Mouse (Mus musculus): ENCODE results near the gene Rnase10.
A peak's percentile ranks its signal among the peaks of the same experiment; 100 is the strongest.
"Not testable (repeated sequence)": the region's sequence is repeated elsewhere in the genome, so short reads cannot be mapped to it uniquely, and the experiment has no call there.

Gene Rnase10

DNA sequence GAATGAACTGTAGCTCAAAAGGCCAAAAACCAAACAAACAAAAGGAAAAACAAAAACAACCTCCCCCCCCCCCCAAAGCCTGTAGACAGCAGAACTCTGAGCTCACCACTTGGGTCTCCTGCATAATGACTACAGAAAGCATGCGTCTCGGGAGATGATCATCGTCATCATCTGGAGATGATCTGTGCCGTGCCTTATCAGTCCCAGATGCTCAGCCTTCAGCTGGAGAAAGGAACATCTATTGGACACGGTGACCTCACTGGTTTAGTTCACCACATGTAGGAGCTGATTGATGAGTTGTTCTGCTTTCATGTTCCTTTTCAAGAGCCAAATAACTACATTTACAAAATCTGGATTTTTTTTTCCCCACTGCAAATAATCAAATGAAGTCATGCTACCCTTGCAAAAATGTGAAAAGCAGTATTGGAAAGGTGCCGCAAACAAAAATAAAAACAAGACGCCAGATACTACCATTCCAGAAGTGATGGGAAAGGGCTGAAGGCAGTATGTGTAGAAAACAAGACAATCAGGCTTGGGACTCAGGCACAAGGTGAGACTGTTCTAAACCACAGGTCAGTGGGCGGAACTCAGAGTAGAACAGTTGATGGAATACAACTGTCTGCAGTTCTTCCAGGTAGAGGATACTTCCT is at the start of gene Rnase10:
TSS of gene Rnase10 (plus strand) at position 600 of the 650 bp plus-strand sequence.
- DNase-seq (ENCODE audit: low read depth), result no peak

DNA sequence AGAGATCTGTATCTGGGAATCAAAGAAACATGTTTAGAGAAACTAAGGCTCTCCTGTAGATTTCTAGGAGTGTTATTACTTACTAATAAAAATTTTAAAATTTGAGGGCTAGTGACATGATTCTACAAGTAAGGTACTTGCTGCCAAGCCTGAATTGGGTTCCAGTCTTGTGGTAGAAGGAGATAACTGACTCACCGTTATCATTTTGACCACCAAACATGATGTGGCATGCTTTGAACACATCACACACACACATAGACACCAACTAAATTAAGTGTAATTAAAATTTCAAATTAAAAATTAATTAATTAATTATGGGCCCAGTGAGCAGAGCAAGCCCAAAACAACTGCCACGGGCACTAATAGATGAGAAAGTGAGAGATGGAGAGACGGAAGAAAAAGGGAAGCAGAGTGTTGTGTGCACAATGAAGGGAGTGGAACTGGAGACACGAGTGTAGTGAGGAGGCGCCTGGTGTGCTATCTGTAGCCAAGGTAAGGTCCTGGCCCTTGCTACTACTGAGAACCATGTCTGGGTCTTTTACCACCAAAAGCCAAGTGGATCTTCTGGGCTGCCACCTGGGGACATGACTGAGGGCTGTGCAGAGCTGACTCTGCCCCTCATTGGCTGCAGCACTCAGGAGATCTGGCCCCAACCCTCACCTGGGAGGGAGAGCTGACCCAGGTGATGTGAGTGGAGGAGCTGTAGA is 49.1 kb upstream of the Rnase10 start:
- not testable (repeated sequence) for DNase-seq (ENCODE audit: low read depth)

DNA sequence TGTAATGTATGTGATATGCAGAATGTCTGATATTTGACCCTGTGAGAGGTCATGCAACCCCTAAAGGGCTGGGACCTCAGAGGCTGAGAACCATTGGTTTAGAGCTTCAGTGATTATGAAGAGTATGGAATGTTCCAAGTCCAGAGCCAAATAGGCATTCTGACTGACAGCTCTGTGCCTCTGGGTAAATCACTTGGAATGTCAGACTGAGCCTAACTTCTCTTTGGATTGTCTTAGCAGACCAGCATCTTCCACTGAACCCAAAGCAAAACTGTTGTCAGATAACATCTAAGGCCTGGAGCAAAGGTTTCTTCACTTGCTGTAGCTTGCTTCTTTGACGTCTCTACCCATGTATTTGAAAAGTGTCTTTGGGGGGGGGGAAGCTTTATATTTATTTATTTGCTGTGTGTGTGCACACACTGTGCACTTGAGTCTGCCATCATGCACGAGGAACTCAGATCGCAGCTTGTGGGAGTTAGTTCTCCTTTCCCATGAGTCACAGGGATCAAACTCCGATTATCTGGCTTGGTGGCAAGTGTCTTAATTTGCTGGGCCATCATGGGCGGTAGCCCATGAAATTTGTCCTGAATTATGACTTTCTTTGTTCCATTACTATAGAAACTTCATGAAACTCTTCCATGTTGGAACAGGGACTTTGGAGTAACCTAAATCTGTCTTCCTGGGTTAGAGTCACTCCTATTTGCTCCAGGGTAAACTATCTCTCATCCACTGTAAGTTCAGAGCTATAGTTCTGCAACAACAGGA is 39.2 kb upstream of the Rnase10 start:
- DNase-seq (ENCODE audit: low read depth), result no peak

DNA sequence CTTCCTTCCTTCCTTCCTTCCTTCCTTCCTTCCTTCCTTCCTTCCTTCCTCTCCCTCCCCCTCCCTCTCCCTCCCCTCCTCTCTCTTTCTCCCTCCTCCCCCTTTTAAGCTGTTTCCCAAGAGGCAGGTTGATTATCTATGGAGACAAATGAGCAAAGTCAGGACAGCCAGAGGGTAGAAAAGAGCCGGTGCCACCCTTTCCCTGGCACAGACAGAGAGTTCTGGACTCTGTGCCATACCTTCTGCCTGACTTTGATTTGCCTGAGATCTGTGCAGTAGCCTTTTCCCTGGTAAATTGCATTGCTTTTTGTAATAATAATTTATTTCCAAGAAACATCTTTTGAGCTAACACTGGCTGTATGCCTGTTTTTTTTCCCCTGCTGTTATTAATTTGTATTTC is 38.5 kb upstream of the Rnase10 start:
- DNase-seq (ENCODE audit: low read depth), result no peak

DNA sequence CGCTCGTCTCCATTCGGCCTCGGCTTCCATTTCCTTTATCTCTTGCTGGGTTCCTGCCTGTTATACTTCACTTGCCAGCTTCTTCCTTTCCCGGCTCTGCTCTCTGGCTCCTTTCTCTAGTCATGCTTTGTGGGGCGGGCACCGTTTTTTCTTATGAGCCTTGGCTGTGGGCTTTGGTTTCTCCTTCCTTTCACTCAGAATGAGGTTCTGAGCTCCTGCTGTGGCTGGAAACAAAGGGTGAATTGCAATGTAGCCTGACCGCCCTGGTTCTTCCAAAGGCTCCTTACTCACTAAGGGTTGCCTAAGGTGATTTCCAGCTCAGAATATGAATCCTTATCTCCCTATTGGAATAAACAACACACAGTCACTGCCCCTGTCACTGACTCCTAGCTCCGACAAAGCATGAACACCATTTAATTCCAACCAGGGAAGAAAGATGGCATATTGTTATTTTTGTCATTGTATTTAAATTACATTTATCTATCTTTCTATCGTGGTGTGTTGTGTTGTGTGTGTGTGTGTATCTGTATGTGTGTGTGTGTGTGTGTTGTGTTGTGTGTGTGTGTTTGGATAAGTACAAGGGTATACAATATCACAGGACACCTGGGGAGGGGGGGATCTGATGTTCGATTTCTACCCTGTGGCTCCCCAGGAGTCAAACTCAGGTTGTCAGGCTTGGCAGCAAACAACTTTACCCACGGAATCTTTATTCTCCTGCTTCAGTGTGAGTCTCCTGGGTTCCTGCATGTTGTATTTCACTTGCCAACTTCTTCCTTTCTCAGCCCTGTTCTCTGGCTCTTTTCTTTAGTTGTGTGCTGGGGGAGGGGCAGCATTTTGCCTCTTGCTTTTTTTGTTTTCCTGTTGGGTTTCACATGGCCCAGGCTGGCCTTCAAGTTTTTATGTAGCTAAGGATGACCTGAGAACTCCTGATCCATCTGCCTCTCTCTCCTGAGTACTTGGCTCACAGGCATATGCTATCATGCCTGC is 37.7 kb upstream of the Rnase10 start:
- no peak for DNase-seq (ENCODE audit: low read depth)

DNA sequence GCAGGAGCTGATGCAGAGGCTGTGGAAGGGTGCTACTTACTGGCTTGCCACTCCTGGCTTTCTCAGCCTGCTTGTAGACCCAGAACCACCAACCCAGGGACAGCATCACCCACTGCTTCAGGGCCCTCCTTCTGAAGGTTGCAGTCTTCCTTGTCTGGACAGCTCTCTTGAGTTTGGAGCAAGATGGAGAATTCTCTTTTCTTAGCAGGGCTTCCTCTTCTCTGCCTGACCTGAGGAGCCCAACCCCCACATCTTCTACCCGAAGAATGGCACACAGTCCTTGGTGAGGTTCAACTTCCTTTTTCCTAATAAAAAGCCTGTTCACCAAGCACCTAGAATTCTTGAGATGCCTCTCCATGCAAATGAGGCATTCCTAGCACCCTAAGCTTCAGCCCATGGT is 36.7 kb upstream of the Rnase10 start:
- no peak for DNase-seq (ENCODE audit: low read depth)

DNA sequence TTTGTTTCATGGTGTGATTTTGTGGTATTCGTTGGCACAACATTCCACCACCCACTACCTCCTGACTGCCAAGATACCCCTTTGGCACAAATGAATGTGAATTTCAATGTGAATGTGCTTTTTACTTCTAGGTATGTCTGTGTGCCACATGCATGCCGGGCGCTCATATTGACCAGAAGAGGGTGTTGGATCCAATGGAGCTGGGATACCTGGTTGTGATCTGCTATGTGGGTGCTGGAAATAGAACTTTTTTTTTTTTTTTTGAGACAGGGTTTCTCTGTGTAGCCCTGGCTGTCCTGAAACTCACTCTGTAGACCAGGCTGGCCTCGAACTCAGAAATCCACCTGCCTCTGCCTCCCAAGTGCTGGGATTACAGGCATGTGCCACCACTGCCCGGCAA is 34.5 kb upstream of the Rnase10 start:
- not testable (repeated sequence) for DNase-seq (ENCODE audit: low read depth)

DNA sequence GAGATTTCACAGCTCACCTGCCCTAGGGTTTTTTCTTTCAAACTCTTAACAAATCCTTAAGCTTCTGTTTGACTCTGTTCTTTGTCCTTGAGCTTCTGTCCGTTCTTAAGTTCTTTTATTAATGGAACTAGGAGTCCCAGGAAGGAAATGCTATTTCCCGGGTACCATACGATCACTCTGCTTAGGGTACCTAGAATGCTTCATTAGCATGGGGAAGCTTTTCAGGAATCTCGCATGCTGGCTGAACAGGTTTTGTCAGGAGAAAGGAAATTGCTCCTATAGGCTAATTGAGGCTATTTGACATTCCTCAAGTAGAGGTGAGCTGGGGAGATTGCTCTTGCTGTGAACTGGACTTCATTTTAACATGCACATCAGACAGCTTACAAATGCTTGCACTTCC is 33.9 kb upstream of the Rnase10 start:
- no peak for DNase-seq (ENCODE audit: low read depth)

DNA sequence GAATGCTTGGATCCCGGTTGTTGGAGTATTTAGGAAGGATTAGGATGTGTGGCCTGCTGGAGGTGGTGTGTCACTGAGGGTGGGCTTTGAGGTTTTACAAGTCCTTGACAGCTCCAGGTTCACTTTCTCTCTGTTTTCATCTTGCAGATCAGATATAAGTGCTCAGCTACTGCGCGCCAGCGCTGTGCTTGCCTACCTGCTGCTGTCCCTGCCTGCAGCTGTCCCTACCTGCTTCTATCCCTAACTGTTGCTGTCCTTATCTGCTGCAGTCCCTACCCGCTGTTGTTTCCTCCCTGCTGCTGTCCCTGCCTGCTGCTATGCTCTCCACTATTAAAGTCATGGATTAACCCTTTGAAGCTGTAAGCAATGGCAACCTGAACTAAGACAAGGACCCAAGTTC is 32.5 kb upstream of the Rnase10 start:
- no peak for DNase-seq (ENCODE audit: low read depth)

DNA sequence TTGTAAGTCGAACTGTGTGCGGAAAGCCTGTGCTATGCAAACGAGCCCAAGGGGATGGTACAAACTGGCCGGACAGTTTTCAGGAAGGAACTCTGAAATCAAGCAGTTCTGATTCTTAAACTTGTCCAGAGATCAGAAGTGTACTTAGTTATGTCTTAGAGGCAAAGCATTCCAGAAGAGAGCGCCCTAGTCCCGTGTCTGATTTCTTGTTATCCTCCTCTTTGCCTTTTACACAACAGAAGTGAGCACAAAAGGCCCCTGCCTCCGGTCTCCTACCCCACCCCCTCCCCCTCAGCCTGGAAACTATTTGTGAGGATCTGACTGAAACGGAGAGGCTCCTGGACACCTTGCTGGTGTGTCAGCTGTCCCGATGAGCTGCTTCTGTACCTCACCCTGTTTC is 30.9 kb upstream of the Rnase10 start:
- DNase-seq (ENCODE audit: low read depth), result no peak

DNA sequence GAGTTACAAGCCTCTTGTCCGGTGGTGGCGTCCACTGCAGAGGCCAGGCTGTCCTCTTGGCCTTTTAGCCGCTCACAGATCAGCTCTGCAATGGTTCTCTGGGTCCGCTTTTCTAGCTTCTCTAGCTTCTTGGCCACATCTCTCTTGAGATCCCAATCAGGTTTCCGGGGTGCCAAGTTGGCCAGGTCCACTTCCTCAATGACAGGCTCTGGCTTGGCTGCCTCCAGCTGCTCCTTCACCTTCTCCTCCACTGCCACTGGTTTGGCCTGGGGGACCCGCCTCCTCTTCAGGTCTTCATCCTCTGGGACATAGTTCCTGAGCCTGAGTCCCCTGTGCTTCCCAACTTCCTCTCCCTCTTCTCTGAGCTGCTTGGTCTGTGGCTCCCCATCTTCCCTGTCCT is 29.1 kb upstream of the Rnase10 start:
- not testable (repeated sequence) for DNase-seq (ENCODE audit: low read depth)

DNA sequence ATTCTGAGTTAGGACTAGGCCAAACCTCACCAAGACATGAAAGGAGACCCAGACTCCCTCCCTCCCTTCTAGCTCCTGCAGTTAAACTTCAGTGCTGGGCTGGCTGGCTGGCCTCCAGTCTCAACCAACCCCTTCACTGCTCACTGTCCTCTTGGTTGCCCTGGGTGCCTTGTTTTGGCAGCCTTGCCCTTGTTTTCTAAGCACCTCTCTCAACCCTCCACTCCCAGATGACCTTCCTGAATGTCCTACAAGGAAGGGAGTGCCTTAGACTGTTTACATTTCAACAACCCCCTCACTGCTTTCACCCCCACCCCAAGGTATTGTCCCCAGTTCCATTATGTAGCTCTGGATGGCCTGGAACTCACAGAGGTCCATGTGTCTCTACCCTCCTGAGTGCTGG is 27.9 kb upstream of the Rnase10 start:
- DNase-seq (ENCODE audit: low read depth), result no peak

DNA sequence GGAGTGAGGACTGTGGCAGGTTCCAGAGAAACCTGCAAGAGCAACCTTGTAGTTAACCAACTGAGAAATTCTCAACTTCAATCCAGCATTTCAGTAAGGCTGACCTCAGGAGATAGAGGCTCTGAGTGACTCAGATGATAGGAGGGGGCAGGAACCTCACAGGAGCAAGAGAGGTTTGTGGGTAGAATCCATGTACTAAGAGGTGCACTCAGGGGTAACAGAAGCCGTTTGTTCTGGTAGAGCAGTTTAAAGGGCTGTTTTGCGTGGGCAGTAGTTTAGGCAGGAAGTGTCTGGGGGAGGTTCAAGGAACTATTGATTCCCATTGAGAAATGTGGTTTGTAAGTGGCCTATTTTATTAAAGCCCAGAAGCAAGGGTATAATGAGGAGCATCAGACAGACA is 26.3 kb upstream of the Rnase10 start:
- peak; percentile 42 for DNase-seq (ENCODE audit: low read depth)

DNA sequence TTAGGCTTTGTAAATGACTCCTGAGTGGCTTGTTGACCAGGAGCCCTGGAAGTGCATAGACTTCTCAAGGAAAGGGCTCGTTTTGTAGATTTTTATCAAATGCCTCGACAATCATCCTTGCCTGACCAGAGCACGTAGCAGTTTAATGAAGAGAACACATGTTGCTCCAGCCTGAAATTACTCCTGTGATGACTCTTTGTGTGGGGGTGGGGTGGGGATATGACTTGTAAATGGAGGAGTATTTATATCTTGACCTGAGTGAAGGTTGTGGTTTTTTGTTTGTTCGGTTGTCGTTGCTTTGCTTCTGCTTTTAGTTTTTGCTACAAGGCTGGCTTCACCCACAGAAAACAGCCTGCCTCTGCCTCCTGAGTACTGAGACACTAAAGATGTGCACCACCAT is 25.7 kb upstream of the Rnase10 start:
- peak; percentile 30 for DNase-seq (ENCODE audit: low read depth)

DNA sequence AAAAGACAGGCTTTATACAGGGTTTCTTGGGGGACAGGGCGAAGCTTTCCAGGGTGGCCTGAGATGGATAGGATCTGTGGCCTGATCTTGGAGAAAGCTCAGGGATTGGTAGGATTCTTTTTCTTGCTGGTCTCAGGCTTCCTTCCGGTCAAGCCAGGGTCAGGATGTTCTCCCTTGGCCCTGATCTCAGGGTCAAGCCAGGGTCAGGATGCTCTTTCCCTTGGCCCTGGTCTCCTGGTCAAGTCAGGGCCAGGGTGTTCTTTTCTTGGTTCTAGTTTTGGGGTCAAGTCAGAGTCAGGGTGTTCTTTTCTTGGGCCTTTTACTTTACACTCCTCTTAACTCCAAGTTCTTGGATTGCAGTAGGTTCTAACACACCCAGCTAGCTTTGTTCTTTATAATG is 19.9 kb upstream of the Rnase10 start:
- no peak for DNase-seq (ENCODE audit: low read depth)

DNA sequence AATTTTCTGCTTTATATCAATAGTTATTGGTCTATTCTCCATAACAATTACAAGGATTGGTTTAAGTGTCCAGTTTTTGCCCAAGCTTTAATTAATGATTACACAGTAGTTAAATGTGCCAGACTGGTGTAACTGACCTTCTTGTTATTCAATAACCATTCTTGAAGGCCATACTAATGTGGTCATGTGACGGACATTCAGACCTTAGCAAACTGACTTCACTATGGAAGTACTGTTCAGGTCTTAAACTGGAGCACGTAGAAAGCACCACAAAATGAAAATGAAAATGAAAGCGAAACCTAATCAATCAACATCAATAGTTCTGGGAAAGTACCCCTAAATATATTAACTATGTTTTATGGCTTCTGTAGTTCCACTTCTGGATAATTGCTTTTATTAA is 16.5 kb upstream of the Rnase10 start:
- peak; percentile 70 for DNase-seq (ENCODE audit: low read depth)

DNA sequence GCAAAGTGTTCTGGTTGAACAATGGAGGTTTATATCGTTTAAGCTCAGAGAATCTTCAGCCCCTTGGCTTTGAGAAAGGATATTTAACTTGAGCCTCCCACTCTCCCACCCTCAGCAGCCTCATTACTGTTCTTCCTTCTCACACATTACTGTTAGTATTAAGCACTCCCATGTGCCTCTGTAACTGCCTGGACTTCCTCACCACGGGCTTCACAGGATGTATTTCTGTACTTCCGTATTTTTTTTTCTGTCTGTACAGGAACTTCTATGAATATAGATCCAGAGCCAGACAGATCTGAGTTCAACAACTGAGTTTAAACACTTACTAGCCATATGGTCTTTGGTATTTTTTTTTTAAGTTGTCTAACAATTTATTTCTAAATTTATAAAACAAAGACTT is 10.5 kb upstream of the Rnase10 start:
- DNase-seq (ENCODE audit: low read depth), result no peak

DNA sequence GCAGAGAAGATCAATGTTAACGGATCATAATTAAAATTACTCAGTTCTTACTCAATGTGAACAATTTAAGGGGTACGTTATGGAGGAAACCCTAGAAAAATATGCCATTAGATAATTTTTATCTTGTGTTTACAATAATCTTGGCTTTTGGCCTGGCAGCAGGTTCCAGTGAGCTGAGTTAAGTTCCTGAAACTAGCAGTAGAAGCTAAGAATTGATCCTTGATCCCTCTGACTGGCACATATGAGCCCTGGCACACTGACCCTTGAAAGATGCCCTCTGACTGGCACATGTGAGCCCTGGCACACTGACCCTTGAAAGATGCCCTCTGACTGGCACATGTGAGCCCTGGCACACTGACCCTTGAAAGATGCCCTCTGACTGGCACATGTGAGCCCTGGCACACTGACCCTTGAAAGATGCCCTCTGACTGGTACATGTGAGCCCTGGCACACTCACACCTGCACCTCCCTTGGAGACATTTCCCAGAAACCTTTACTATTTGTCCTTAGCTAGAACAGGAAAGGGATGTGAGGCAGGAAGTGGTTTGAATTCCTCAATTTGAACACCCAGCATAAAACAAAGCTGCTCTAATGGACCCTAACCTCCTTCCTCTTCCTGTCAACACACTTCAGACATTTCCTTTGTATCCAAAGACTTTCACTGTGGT is 9.4 kb upstream of the Rnase10 start:
- no peak for DNase-seq (ENCODE audit: low read depth)

DNA sequence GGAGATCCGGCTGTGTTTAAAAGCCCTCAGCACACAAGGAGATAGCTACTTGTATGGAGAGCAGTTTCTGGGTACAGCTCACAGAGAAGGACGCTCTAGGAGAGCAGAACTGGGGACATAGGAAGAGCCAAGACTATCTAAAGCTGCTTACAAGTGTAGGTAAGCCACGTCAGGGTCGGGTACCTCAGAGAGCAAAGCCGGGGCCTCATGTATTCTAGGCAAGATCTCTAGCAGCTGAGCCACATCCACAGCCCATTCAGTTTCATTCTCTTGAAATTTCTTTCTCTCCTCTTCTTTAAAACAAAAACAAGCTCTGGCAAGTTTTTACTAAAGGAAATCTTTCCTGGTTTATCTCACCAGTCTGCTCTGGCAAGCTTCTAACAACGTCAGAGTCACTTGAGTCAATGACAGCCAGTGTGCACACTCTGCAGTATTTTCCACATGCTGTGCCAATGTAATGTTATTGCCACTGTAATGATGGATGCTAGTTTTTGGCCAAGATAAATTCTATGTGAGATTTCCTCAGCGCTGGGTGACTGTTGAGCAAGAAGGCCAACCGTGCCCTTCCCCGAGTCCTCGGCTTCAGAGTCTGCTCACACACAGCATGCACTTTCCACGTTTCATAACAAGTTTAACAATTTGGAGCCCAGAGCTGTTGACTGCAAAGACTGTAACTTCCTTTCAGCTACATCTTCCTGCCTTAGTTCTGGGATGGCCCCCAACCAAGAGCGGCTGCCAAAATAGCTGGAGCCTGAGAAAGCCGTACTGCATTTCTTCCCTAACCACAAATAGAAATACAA is 563 bp downstream of the Rnase10 start:
- DNase-seq (ENCODE audit: low read depth), result no peak

DNA sequence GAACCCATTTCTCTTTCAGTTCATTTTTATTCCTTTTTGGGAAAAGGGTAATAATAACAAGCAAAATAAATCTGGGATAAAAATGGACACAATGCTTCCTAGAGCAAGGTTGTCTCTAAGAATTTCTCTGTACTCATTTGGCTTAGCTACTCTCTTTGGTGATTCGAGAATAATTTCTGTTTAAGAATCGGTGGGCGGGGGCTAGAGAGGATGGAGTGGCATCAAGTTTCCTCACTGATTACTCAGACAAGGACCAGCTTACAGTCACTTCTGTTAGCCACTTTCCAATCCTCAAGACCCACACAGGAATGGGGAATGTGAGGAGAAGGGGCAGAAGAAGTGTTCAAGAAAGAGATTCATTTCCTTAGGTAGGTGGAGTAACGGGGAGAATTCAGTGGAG is 1.2 kb downstream of the Rnase10 start:
- DNase-seq (ENCODE audit: low read depth), result no peak

DNA sequence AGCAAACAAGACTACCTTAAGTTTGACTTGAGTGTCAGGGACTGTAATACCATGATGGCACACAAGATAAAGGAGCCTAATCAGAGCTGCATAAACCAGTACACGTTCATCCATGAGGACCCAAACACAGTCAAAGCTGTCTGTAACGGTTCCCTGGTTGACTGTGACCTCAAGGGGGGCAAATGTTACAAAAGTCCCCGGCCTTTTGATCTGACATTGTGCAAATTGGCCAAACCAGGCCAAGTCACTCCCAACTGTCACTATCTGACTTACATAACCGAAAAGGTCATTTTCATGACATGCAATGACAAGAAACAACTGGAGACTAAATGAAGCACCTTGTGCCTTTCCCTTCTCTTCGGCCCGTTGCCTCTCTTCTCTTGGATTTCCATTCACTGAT is 2.0 kb downstream of the Rnase10 start:
- no peak for DNase-seq (ENCODE audit: low read depth)

All from induced T-regulatory cell, adult 2 months (primary cell).